Mouse (Mus musculus): ENCODE measurements around the gene Nradd.

GRCm38 (mm10) chr9:110583521-110583920 is 40.7 kb downstream of the Nradd start:
- no peak for TF ChIP-seq TBP (IDR thresholded peaks at IDR 0.05; ENCODE audit: low read depth, low read length)
- no peak for TF ChIP-seq MXI1 (IDR thresholded peaks at IDR 0.05; ENCODE audit: low read depth, low read length)
- no peak for TF ChIP-seq ELF1 (IDR thresholded peaks at IDR 0.05; ENCODE audit: low read depth, low read length)
- TF ChIP-seq USF1 (IDR thresholded peaks at IDR 0.05; ENCODE audit: low read depth, low read length) = no peak
